Mouse (Mus musculus) ES-CJ7 (cell line): ENCODE measurements around the gene Wsb1.

ENCODE experiments used
- DNase-seq: peaks from one replicate; pipeline ENCODE4 v3.0.0; 2011; ENCODE audit warnings: low read depth, low spot score

Gene Wsb1

GRCm38 (mm10) chr11:79217133-79217532, 37.3 kb downstream of the Wsb1 start:
- DNase-seq: no peak

- no peak for DNase-seq
Measured at GRCm38 (mm10) chr11:79215539-79215938, 38.9 kb downstream of the Wsb1 start.

GRCm38 (mm10) chr11:79214015-79214418, 40.5 kb downstream of the Wsb1 start:
- DNase-seq: peak; percentile 79

- DNase-seq: no peak
Measured at GRCm38 (mm10) chr11:79209882-79210471, 44.5 kb downstream of the Wsb1 start.

GRCm38 (mm10) chr11:79209113-79209512, 45.4 kb downstream of the Wsb1 start:
- no peak for DNase-seq

- DNase-seq: no peak
Measured at GRCm38 (mm10) chr11:79208462-79208861, 46.0 kb downstream of the Wsb1 start.

GRCm38 (mm10) chr11:79207691-79208090, 46.8 kb downstream of the Wsb1 start:
- no peak for DNase-seq

- DNase-seq: no peak
Measured at GRCm38 (mm10) chr11:79204444-79204843, 50.0 kb downstream of the Wsb1 start.

GRCm38 (mm10) chr11:79200502-79200901, 54.0 kb downstream of the Wsb1 start:
- DNase-seq: no peak

- no peak for DNase-seq
Measured at GRCm38 (mm10) chr11:79198562-79198961, 55.9 kb downstream of the Wsb1 start.

GRCm38 (mm10) chr11:79197846-79198235, 56.6 kb downstream of the Wsb1 start:
- no peak for DNase-seq

- DNase-seq: no peak
Measured at GRCm38 (mm10) chr11:79196876-79197845, 57.3 kb downstream of the Wsb1 start.

- no peak for DNase-seq
Measured at GRCm38 (mm10) chr11:79196196-79196869, 58.1 kb downstream of the Wsb1 start.

- peak; percentile 68 for DNase-seq
Measured at GRCm38 (mm10) chr11:79192176-79192575, 62.3 kb downstream of the Wsb1 start.

- no peak for DNase-seq
Measured at GRCm38 (mm10) chr11:79191214-79191613, 63.3 kb downstream of the Wsb1 start.

- DNase-seq: no peak
Measured at GRCm38 (mm10) chr11:79190257-79190656, 64.2 kb downstream of the Wsb1 start.
